Mouse (Mus musculus): ENCODE measurements around the gene Sprr1b.

Gene Sprr1b

GRCm38 (mm10) chr3:92438689-92439088, at the start of gene Sprr1b:
TSS of gene Sprr1b (minus strand) at chr3:92438789.
- no peak for DNase-seq (ENCODE audit: low read depth, low spot score)

- no peak for DNase-seq (ENCODE audit: low read depth, low spot score)
These were observed 47.7 kb upstream of the Sprr1b start for GRCm38 (mm10) chr3:92486307-92486706.

- no peak for DNase-seq (ENCODE audit: low read depth, low spot score)
These were observed 47.3 kb upstream of the Sprr1b start, which contains the start of gene Sprr1a for GRCm38 (mm10) chr3:92485863-92486262. TSS of gene Sprr1a (minus strand) at chr3:92485895.

DNA sequence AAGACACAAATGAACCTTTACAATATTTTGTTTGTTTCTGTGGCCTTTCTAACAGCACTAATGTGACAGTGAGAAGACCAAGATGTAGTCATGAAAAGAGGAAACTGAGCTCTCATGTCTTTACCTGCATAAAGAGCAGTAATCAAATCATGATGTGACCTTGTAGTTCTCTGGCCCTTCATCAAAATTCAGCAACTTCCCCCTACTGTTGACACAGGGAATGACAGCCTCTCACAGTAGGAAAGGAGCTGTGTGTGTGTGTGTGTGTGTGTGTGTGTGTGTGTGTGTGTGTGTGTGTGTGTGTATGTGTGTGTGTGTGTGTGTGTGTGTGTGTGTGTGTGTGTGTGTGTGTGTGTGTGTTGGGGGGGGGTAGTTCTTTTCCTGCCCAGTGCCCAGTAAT, 42.7 kb upstream of the Sprr1b start:
- DNase-seq (ENCODE audit: low read depth, low spot score), result peak; percentile 48

DNA sequence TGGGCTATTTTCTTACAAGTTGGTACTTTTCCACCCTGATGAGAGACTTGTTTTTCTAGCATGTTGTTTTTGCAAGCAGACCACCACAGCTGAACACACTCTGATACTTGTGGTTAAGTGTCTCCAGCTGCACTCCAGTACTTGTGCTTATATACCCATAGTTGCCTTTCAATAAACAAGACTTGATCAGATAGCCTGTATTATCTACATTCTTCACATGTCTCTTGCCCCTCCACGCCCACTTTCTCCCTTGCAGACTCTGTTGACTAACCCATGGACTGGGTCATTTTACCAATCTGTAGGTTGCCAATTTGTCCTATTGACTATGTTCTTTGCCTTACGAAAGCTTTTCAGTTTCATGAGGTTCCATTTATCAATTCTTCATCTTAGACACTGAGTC, 31.5 kb upstream of the Sprr1b start:
- no peak for DNase-seq (ENCODE audit: low read depth, low spot score)

- DNase-seq (ENCODE audit: low read depth, low spot score), result no peak
These were observed 28.8 kb upstream of the Sprr1b start for GRCm38 (mm10) chr3:92467424-92467823.

DNA sequence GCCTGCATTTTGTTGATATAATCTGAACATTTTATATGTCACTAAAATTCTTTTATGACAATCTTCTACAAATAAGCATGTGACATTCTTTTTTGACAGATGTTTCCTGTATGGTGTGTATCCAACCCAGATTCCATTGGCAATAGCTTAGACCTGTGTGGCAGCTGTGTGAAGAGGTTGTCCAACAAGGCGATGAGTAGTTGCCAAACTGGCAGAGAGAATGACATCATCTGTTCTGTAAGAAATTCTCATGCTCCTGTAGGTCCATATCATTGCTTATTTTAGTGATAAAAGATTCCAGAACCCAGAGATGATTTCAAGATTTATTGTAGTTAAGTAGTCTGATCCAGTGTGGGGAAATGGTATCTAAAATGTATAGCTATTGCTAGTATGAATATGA, 28.0 kb upstream of the Sprr1b start:
- DNase-seq (ENCODE audit: low read depth, low spot score), result no peak

- no peak for DNase-seq (ENCODE audit: low read depth, low spot score)
These were observed 20.0 kb upstream of the Sprr1b start, which contains the start of gene Sprr3 for GRCm38 (mm10) chr3:92458620-92459019. TSS of gene Sprr3 (minus strand) at chr3:92458720.

DNA sequence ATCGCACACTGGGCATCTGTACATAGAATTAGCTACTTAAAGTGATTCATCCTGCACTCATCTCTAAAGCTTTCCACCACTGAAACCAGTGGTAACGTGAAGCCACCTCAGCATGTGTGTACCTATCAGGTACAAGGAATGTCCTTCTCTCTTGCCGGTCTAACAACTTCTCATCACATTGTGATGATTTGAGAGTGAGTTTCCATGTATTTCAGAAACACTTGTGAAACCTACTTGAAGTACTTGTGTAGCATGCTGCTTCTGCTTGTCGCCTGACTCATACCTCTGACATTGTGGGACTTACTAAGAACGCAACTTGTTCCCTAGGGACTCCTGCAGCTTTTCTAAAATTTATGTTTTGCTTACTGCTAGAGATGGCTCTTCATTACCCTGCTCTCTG, 16.6 kb upstream of the Sprr1b start:
- no peak for DNase-seq (ENCODE audit: low read depth, low spot score)

DNA sequence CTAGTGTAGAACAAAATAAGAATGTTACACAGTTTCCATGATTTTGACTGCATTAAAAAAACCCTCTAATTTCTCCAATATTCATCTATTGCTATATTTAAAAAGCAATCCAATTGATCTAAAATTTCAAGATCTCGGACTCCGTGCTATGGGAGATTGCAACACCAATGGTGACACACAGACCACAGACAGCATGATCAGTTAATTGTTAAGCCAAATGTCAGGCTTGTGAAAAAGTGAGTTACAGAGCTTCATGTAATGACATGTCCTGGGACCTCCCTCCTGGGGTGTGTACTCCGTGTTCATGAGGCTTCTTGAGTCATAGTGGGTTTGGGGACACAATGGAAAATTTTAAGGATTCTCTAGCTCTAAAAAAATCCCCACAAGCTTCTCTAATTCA, 1.6 kb upstream of the Sprr1b start:
- DNase-seq (ENCODE audit: low read depth, low spot score), result no peak

GRCm38 (mm10) chr3:92432282-92432681, 6.3 kb downstream of the Sprr1b start, which contains the start of gene Sprr2k:
TSS of gene Sprr2k (plus strand) at chr3:92432582.
- DNase-seq (ENCODE audit: low read depth, low spot score), result no peak

DNA sequence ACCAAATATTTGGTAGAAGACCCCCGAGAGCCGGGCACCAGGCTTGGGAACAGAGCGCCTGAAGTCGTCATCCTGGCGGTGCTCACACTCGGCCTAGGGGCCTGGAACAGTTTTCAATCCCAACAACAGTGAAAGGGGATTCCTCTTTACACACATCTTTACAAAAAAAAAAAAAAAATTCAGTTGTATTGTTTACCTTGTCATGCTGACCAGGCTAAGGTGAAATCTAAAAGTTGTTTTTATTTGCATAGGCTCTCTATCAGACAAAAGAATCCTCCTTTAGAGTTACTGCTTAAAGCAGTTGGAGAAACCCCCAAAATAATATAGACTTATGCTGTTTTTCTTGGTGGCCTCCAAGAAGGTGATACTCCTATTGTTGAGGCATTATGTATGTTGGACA, 9.3 kb downstream of the Sprr1b start, which contains the start of gene Gm9774:
Gene Gm9774 (minus strand): TSS at position 101 of the 400 bp plus-strand sequence.
- DNase-seq (ENCODE audit: low read depth, low spot score), result no peak

DNA sequence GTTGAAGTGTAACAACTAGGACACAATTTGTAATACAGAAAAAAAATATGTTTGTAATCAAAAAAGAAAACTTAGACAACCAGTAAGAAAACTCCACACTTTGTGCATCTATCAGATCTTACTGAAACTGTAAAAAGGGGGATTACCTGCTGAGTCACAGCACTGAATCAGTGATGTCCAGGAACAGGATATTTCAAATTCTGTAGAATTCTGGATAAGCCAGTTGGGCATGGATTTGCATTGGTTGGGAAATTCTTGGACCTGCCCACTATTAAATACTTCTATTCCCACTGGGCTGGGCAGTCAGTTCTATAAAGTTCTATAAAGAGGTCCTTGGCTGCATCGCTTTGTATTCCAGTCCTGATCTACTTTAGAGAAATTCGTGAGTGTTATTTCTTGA, 20.8 kb downstream of the Sprr1b start, which contains the start of gene Sprr2j-ps:
Gene Sprr2j-ps (plus strand): TSS at position 301 of the 400 bp plus-strand sequence.
- DNase-seq (ENCODE audit: low read depth, low spot score), result no peak

DNA sequence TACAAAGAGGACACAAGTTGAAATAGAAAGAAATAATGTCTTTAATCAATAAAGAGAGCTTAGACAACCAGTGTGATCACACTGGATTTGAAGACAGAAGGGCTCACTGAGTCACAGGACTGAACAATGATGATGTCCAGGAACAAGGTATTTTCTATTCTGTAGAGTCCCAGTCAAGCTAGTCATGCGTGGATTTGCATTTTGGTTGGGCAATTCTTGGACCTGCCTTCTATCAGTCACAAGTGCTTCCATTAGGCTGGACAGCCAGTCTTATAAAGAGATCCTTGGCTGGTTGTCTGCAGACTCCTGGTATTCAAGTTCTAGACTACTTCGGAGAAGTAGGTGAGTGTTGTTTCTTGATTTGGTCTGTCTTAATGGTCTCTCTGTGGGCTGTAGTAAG, 30.9 kb downstream of the Sprr1b start, which contains the start of gene Sprr2i:
Gene Sprr2i (plus strand): TSS at position 301 of the 400 bp plus-strand sequence.
- DNase-seq (ENCODE audit: low read depth, low spot score), result no peak

DNA sequence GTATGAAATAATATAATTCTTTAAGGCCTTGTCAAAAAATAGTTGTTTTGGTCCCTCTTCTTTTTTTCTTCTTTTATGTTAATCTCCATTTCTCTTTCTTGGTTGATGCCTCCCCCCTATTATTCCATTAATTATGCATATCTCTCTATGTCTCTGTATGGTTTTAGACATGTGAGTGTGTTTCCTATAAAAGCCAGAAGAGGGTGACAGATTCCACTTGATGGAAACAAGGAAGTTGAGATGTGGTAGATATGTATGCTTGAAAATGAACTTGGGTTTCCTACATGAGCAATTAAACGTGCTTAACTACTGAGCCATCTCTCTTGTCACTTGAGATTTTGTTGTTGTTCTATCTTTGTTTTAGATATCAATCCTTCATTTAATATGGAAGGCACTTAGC, 44.3 kb downstream of the Sprr1b start:
- DNase-seq (ENCODE audit: low read depth, low spot score), result no peak

Measured in ES-CJ7 (cell line).